Mouse (Mus musculus) myocyte (in vitro differentiated cells): ENCODE data around the gene Bglap2. TPM values are rescaled to one million over a fixed set of nuclear protein-coding genes. Genes with fewer than 3 reads are reported as not detected.
"Not testable (repeated sequence)": the region's sequence is repeated elsewhere in the genome, so short reads cannot be mapped to it uniquely, and the experiment has no call there.

Experiments used
- H3K27me3 ChIP-seq: one replicate; pipeline ENCODE4 v1.6.1; 2011; ENCODE audit not compliant: control insufficient read depth, insufficient read depth, insufficient read length
- H3K36me3 ChIP-seq: one replicate; pipeline ENCODE4 v1.6.1; 2011; ENCODE audit not compliant: control insufficient read depth, insufficient read depth
- H3K4me2 ChIP-seq: one replicate; pipeline ENCODE4 v1.6.1; 2011; ENCODE audit warnings: low read depth, control low read depth
- H3K4me3 ChIP-seq: one replicate; pipeline ENCODE4 v1.5.1; 2011; ENCODE audit warnings: mild to moderate bottlenecking, control low read depth, moderate library complexity
- H3K79me2 ChIP-seq: one replicate; pipeline ENCODE4 v1.6.1; 2011; ENCODE audit not compliant: control insufficient read depth, insufficient read depth
- H3ac ChIP-seq: one replicate; pipeline ENCODE4 v1.6.1; 2011; ENCODE audit not compliant: control insufficient read depth, insufficient read length
- CEBPB ChIP-seq: IDR thresholded peaks from 2 replicates; pipeline ENCODE4 v1.6.1; 2011; ENCODE audit warnings: mild to moderate bottlenecking, moderate library complexity; ENCODE audit not compliant: poor library complexity, insufficient read depth, severe bottlenecking
- E2F4 ChIP-seq: IDR thresholded peaks from one replicate; pipeline ENCODE4 v1.6.1; 2011; ENCODE audit warnings: mild to moderate bottlenecking, control low read depth, moderate library complexity; ENCODE audit not compliant: insufficient read depth
- MAX ChIP-seq: IDR thresholded peaks from one replicate; pipeline ENCODE4 v1.6.1; 2011; ENCODE audit warnings: low read depth, mild to moderate bottlenecking, control low read depth
- MYOD1 ChIP-seq, 3 experiments: IDR thresholded peaks; one replicate each; pipeline ENCODE4 v1.6.1; 2011; ENCODE audit warnings: control low read depth in 2 of 3, low read depth in 2 of 3, mild to moderate bottlenecking in 2 of 3, moderate library complexity in 1 of 3; ENCODE audit not compliant: insufficient read length in 2 of 3, control insufficient read depth in 1 of 3
- MYOG ChIP-seq, 3 experiments: IDR thresholded peaks; one replicate each; pipeline ENCODE4 v1.6.1; 2011; ENCODE audit warnings: control low read depth in 2 of 3, low read depth in 2 of 3, mild to moderate bottlenecking in 2 of 3; ENCODE audit not compliant: insufficient read length in 2 of 3, control insufficient read depth in 1 of 3, insufficient read depth in 1 of 3
- POLR2A ChIP-seq: IDR thresholded peaks from one replicate; pipeline ENCODE4 v1.6.1; 2011; ENCODE audit warnings: low read depth, mild to moderate bottlenecking, control low read depth, moderate library complexity; ENCODE audit not compliant: insufficient read length
- POLR2AphosphoS2 ChIP-seq: IDR thresholded peaks from one replicate; pipeline ENCODE4 v1.6.1; 2011; ENCODE audit warnings: low read depth, control low read depth; ENCODE audit not compliant: insufficient read length
- REST ChIP-seq: IDR thresholded peaks from one replicate; pipeline ENCODE4 v1.6.1; 2011; ENCODE audit warnings: mild to moderate bottlenecking, control low read depth, moderate library complexity; ENCODE audit not compliant: insufficient read depth, insufficient read length
- SRF ChIP-seq: IDR thresholded peaks from one replicate; pipeline ENCODE4 v1.6.1; 2011; ENCODE audit warnings: low read depth; ENCODE audit not compliant: control insufficient read depth, insufficient read length
- TCF12 ChIP-seq: IDR thresholded peaks from one replicate; pipeline ENCODE4 v1.6.1; 2011; ENCODE audit warnings: mild to moderate bottlenecking, control low read depth; ENCODE audit not compliant: poor library complexity, insufficient read depth, severe bottlenecking
- TCF3 ChIP-seq: IDR thresholded peaks from one replicate; pipeline ENCODE4 v1.6.1; 2011; ENCODE audit warnings: low read depth, control low read depth; ENCODE audit not compliant: insufficient read length
- USF1 ChIP-seq: IDR thresholded peaks from one replicate; pipeline ENCODE4 v1.6.1; 2011; ENCODE audit warnings: low read depth, mild to moderate bottlenecking, control low read depth, moderate library complexity
- polyA plus RNA-seq: library from polyadenylated mRNA; unstranded; fragments of >200 nt; fragmentation: generic; extraction: Trizol; gene quantifications from one replicate; pipeline ENCODE4 v1.2.1, GENCODE M21; 2012; ENCODE audit warnings: missing spikeins

The Bglap2 gene
- polyA plus RNA-seq, 1 experiment = 6.6 TPM

DNA sequence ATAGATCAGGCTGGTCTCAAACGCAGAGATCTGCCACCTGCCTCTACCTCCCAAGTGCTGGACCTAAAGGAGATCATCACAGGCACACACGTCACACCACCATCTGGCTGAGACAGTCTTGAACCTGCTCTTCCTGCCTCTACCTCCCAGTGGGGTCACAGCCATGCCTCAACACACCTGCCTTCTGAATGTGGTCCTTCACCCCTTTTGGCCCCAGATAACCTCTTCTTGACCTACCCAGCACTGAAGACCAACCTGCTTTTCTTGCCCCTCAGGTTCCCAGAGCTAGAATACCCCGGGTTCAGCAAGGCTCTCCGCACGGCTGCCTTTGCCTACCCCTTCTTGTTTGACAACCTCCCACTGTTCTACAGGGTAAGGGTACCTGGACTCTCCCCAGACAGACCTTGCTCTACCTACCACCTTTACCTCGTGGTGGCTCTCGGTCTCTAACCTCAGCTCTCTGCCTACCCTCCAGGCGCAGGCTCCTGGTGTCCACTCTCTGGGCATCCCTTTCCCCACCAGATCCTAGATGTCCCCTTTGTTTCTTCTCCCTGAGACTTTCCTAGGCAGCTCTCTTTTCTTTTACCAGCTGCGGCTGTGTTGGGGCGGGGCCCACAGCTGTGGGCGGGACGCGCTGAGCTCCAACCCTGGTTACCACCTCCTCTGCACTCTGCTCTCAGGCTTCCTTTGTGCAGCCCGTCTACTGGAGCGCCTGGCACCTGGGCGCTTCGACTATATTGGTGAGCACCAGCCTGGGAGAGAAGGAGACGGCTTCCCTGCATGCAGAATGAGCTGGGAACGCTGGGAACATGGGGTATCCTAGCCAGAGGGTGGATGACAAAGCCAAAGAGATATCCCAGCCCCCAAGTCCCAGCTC lies 2.5 kb downstream of the Bglap2 start:
- not testable (repeated sequence) for H3K79me2 ChIP-seq, H3ac ChIP-seq, H3K4me3 ChIP-seq, H3K27me3 ChIP-seq, H3K36me3 ChIP-seq
- peak overlapping the region; percentile 60 for H3K4me2 ChIP-seq

DNA sequence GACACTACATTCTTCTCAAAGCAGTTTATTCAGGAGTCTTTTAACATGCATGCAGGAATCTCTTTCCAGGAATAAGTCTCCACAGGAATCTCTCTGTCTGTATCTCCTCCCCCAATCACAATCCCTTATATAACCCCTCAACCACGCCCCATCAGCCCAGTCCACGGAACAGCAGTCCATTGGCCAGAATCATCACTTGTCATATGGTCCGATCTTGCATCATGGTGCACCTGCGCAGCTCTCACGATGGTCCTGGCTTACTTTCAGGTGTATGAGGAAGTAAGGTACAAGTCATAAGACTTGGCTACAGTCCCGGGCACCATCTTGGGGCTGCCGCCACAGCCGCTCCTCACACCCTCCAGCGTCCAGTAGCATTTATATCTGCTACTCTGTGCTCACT lies 5.9 kb downstream of the Bglap2 start, which contains the start of gene Bglap3:
Bglap3 (minus strand) TSS at position 101 of the 400 bp plus-strand sequence.
- H3ac ChIP-seq, H3K27me3 ChIP-seq, H3K36me3 ChIP-seq, H3K79me2 ChIP-seq, H3K4me2 ChIP-seq, H3K4me3 ChIP-seq: not testable (repeated sequence)

DNA sequence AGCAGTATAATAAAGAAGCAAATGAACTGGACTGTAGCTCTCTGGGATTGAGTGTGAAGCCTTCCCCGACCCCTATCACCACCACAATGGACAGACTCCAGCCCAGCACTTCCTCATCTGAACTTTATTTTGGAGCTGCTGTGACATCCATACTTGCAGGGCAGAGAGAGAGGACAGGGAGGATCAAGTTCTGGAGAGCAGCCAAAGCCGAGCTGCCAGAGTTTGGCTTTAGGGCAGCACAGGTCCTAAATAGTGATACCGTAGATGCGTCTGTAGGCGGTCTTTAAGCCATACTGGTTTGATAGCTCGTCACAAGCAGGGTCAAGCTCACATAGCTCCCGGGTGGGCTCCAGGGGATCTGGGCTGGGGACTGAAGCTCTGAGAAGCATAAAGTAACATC lies 10.0 kb downstream of the Bglap2 start:
- H3ac ChIP-seq, H3K36me3 ChIP-seq, H3K79me2 ChIP-seq, H3K4me3 ChIP-seq, H3K27me3 ChIP-seq, H3K4me2 ChIP-seq: not testable (repeated sequence)

DNA sequence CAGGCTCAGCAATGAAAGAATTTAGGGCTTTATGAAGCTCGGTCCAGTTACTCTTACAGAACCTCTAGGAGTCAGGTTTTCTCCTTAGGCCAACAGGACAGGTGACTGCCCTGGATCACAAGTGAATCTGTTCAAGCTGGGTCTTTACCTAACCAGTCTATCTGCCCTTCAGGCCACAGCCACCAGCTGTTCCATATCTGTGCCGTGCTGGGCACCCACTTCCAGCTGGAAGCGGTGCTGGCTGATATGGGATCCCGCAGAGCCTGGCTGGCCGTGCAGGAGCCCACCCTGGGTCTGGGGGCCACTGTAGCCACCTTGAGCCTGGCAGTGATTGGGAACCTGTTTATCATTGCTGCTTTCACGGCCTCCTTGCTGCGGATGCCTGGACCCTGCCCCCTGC lies 11.0 kb downstream of the Bglap2 start:
- not testable (repeated sequence) for H3K79me2 ChIP-seq, H3K27me3 ChIP-seq, H3K36me3 ChIP-seq, H3K4me2 ChIP-seq, H3ac ChIP-seq, H3K4me3 ChIP-seq

DNA sequence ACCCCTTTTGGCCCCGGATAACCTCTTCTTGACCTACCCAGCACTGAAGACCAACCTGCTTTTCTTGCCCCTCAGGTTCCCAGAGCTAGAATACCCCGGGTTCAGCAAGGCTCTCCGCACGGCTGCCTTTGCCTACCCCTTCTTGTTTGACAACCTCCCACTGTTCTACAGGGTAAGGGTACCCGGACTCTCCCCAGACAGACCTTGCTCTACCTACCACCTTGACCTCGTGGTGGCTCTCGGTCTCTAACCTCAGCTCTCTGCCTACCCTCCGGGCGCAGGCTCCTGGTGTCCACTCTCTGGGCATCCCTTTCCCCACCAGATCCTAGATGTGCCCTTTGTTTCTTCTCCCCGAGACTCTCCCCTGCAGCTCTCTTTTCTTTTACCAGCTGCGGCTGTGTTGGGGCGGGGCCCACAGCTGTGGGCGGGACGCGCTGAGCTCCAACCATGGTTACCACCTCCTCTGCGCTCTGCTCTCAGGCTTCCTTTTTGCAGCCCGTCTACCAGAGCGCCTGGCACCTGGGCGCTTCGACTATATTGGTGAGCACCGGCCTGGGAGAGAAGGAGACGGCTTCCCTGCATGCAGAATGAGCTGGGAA lies 11.6 kb downstream of the Bglap2 start:
- H3K36me3 ChIP-seq, H3ac ChIP-seq, H3K79me2 ChIP-seq, H3K27me3 ChIP-seq, H3K4me2 ChIP-seq, H3K4me3 ChIP-seq: not testable (repeated sequence)

DNA sequence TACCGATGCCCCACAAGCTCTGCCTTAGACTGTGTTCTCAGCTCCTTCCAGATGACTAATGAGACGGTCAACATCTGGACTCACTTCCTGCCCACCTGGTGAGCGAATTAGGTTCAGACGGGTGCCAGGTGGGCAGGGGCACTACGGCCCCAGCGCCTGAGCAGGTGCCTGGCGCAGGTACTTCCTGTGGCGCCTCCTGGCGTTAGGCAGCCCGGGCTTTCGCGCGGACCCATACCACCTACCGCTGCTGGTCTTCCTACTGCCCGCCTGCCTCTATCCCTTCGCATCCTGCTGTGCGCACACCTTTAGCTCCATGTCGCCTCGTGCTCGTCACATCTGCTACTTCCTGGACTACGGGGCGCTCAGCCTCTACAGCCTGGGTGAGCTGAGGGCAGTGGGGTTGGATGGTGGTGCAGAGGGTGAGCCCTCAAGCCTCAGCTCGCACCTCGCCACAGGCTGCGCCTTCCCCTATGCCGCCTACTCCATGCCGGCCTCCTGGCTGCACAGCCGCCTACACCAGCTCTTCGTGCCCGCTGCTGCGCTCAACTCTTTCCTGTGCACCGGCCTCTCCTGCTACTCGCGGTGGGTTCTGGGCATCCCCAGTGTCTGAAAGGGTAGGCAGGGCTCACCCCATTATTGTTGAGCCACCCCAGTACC lies 12.7 kb downstream of the Bglap2 start:
- Histone ChIP-seq H3ac (no peak overlapping the region), H3K4me3 (no peak overlapping the region), H3K79me2 (no peaks in the 10 kb centered on the region), H3K4me2 (no peak overlapping the region), H3K36me3 (peaks cover 5% of the 10 kb centered on the region), H3K27me3 (no peaks in the 10 kb centered on the region)
- TF ChIP-seq TCF12 = no peak
- no peak for TF ChIP-seq MYOG (IDR thresholded peaks at IDR 0.05; ENCODE audit: control insufficient read depth in 1 of 3, insufficient read depth in 1 of 3, insufficient read length in 2 of 3, low read depth in 2 of 3)
- no peak for TF ChIP-seq POLR2A
- no peak for TF ChIP-seq REST
- no peak for TF ChIP-seq E2F4
- TF ChIP-seq SRF = no peak
- no peak for TF ChIP-seq MAX
- no peak for TF ChIP-seq MYOD1 (IDR thresholded peaks at IDR 0.05; ENCODE audit: control insufficient read depth in 1 of 3, insufficient read length in 2 of 3, low read depth in 2 of 3)
- no peak for TF ChIP-seq USF1
- no peak for TF ChIP-seq POLR2AphosphoS2
- no peak for TF ChIP-seq CEBPB
- no peak for TF ChIP-seq TCF3
